Mouse (Mus musculus) cerebellum, adult 11-12 months (tissue): ENCODE data around the gene Btbd1.
A peak's percentile ranks its signal among the peaks of the same experiment; 100 is the strongest.

ENCODE experiments used
- DNase-seq: peaks from one replicate; pipeline ENCODE4 v3.0.0; 2022

Gene Btbd1

DNA sequence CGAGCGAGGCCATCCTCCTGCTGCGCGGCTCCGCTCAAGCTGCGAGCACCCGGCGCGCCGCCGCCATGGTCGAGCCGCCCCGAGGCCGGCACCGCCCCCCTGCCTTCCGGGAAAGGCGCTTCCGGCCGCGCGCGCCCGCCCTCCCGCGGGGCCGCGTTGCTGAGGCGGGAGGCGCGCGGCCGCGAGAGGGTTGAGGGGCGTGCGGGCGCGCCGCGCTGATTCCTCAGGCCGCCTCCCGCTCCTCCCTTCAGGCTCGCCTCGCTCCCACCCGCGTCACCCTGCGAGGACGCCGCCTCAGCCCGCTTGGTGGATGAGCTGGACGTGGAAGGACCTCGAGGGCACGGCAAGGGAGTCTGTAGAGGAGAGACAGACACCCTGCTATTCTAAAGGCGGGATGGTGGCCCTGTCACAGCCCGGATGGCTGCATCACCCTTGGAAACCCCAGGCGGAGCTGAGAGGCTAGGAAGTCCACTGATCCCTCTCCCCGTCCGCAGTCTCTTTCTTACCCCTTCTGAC, at the start of gene Btbd1:
Btbd1 (minus strand) TSS at position 53 of the 516 bp plus-strand sequence.
- peak; percentile 67 for DNase-seq

DNA sequence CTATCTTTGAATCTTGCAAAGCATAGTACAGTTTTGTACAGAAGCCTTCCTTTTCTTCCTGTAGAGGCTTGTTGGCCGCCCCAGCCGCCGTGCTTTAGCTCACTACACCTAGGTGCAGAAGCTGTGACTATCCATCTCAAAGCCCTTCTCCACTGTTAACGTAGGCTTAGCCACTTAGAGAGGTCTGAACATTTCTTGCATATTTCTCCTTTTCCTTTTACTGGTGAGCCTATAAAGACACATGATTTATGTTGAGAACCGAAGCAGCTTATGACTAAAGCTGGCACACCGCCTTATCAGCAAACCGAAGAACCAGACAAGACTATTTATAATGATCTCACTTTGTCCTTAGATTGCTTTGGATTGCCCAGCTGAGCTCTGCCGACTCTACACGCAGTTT, 46.1 kb upstream of the Btbd1 start:
- DNase-seq, result no peak

DNA sequence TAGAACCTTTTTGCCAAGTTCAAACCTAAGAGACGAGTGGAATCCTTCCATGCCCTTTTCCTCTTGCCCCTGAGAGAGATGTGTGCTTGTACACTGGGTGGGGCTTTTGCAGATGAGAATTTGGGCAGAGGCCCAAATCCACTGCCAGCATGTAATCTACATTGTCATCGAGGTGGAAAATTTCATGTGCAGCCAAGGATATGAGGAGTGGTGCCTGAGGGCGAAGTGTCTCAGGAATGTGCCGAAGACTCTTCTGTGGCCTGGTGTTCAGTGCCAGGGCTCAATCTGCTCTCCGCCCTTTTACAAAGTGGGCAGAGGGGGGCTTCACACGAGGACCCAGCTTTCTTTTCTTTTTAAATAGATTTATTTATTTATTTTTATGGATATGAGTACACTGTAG, 45.4 kb upstream of the Btbd1 start:
- no peak for DNase-seq

DNA sequence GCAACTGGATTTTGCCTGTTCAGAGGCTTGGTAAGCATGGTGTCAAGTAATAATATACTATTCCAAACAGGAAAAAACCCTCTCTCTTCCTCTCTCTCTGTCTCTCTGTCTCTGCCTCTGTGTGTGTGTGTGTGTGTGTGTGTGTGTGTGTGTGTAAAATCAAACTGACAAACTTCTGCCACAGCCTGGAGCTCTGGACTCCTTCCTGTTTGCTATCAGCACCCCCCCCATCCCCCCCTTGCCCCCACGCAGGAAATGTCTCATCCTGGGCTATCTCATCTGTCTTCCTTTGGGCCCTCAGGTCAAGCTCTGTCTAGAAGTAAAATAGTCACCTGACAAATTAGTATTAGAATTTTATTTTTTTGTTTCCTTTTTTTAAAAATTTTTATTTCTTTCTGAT, 44.6 kb upstream of the Btbd1 start:
- no peak for DNase-seq

DNA sequence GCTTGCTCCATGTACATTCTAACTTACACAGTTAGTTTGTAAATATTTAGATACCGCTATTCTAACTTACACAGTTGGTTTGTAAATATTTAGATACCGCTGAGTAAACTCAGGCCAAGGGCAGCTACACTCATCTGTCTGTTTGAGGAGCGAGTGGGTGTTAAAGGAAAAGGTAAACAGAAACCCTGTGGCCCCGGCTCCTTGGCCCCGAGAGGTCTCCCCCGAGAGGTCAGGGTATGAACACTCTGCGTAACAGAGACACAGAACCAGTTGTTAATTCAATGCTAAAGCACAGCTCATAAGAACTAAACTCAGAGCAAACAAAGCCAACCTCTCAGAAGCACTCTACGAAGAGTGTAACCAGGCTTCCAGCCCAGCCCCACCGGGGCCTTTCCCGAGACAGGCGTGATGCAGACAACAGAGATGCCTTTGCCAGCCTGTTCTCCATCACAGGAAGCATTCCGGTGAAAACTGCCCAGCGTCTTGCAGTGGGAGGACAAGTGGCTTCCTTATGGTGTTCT, 43.3 kb upstream of the Btbd1 start:
- no peak for DNase-seq

DNA sequence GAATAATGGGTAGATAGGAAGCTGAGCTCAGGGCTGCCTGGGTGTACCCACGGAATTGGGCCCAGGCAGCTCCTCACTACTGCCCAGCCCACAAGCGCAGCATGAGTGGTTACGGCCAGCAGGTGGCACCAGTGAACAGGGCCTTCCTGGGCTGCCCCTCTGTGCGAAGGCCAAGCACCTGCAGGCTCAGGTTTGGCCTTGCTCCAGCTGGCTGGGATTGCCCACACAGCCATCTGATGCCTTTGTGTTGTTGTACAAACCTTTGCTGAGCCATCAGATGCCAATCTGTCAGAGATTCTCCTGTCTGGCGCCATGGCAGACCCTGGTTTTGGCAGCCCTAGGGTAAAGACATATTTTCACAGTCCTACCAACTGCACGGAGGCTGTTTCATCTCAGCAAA, 38.9 kb upstream of the Btbd1 start:
- DNase-seq, result peak; percentile 98

DNA sequence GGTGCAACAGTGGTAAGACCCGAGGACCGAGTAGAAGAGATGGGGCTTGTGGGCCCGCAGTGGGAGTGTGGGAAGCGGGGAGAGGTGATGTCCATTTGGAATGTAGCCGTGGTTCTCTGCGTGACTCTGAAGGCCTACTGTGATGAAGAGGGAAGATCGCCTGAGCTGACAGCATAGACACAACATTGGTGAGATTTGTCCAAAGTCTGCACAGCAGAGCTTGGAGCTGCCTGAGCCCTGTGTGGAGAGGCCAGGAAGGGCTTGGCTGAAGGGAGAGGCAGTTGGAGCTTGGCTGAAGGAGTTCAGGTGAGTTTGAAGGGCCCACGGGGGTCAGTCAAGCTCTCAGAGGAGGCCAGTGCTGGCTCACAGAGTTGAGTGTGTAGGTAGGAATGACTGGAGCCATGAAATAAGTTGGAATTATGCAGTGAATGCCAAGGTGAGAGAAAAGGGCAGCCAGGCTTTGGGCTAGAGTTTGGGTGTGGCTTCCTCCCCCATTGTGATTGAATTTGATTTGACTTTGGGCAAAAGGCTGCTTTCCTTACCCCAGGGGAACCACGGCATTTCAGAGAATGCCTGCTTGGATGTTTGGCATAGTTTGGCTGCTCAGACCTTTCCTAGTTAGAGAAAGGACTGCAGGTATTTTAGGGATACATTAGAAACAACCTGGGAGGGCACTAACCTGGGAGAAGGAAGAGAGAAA, 38.1 kb upstream of the Btbd1 start:
- DNase-seq, result no peak

DNA sequence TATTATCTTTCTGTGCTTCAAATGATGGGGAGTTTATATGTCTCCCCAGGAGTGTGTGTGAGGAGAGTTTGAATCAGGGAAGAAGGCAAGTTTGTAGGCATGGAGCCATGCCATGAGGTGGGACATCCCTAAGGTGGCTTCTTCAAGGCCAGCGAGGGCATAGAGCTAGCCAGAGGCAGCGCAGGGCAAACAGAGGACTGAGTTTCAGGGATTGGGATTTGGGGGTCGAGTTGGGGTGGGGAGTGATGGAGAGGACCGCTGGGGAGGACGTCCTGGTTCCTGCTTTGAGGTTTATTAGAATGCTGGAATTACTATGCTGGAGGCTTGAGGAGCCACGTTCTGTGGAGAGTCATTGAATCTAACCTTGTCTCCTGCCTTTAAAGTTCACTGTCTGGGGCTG, 36.7 kb upstream of the Btbd1 start:
- no peak for DNase-seq

DNA sequence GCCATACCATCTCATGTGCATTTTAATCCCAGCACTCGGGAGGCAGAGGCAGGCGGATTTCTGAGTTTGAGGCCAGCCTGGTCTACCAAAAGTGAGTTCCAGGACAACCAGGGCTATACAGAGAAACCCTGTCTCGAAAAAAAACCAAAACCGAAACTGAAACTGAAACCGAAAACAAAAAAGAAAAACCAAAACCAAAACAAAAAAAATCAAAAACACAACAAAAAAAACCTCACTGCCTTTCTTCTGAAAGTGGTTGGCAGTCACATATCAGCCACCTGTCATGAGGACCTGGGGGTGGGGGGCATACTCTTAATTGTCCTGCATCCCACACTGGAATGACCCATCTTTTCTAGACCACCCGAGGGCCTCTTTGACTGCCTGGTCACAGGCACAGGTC, 35.3 kb upstream of the Btbd1 start:
- no peak for DNase-seq

DNA sequence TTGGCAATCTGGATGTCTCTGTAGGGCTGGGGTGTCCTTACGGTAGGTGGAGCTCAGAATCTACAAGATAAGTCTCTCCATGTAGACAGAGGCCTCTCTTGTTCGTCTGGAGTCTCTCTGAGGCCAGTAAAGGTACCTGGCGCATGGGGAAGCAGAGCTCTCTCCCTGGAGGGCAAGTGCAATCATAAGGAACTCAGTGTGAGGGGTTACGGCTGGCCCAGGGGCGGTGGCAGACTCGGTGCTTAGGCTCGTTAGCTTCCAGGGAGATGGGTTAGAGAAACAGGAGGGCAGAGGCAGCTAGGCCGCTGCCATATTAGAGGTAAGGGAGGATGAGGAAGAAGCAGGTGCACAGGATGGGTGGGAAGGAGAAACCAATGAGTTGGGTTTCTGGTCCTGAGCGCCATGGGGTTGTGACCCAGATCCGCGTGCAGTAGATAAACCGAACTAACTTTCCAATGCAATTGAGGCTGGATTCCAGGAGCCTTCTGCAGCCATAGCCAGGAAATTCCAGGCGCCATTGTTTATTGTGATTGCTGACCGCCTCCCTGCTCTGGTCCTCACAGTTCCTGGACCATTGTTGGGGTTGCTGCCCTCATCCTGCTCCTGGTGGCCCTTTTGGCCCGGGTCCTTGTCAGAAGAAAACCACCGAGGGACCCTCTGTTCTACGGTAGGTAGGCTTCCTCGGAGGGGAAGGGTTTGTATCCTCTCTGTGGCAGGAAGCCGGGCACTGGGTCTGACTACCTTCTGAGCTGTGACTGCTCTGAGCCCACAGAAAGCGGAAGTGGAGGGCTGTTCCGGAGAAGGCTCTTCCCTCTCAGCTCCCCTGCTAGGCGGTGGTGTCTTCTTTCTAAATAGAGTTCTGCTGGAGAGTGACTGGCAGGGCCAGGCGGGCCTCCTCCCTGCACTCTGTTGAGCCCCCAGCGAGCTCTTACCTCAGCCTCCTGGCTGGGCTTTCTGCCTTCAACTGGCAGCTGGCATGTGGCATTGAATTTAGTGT, 33.7 kb upstream of the Btbd1 start:
- DNase-seq, result no peak

DNA sequence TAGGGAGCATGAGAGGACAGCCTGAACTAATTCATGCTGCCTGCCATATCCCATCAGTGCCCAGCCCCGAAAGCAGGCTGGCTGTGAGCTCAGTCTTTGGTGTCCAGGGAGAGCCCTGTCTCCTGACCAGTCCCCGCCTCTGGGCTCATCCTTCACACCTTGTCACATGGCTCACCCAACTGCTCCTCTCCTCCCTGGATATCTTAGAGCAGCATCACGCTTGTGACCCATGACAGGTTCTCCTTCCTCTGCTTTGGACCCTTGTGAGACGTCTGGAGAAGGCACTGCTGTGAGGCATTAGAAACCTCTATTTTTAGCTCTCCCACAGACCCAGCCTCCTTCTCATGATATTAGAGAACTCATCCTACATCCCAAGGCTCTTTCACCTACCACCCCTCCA, 32.7 kb upstream of the Btbd1 start:
- no peak for DNase-seq

DNA sequence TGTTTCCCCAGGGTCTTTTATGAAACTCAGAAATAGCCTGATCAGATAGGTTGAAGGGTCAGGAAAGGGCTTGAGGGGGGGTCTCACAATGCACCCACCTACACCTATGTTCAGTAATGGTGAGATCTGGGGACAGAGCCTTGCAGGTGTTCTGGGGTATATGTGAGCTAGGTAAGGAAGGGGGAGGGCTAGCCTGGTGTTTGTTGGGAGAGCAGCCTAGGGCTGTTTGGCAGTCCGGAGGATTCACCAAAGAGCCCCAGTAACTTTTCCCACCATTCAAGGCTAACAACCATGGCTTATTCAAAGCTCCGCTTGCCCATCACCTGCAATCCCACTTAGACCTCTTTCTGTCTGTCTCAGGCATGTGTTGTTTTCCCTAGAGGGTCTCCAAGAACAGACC, 32.2 kb upstream of the Btbd1 start:
- DNase-seq, result no peak

DNA sequence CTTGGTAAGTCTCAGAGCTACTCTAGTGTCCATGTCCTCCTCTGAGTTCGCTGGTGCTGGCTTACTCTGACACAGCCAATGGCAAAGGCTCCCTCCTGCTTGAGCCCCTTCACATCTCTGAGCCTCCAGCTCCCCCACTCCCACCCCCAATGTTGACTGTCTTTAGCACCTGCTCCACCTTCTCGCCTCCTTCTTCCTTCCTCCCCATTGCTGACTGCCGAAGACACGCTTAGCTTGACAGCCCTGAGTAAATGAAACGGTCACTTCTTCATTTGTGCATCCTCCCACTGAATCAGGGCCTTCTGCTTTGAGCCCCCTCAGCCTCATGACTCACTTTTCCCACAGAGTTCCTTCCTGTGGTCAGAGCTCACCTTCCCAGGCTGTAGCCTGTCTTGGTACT, 31.8 kb upstream of the Btbd1 start:
- DNase-seq, result no peak

DNA sequence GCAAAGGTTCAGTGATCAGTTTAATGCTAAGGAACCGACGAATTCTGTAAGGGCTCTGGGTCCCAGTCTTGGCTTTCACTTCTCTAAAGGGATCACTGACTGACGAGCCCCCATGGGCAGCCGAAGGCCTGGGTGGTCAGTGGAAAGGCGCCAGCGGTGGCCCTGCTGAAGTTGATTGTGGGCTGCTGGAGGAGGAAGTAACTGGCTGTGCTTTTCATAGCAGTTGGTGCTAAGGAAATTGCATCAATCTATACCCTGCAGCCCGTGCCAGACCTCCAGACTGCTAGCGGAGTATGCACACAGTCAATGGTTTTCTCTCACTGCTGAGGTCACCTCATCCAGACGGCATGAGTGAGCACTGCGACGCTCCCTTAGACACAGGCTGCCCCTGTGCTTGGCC, 30.8 kb upstream of the Btbd1 start:
- no peak for DNase-seq

DNA sequence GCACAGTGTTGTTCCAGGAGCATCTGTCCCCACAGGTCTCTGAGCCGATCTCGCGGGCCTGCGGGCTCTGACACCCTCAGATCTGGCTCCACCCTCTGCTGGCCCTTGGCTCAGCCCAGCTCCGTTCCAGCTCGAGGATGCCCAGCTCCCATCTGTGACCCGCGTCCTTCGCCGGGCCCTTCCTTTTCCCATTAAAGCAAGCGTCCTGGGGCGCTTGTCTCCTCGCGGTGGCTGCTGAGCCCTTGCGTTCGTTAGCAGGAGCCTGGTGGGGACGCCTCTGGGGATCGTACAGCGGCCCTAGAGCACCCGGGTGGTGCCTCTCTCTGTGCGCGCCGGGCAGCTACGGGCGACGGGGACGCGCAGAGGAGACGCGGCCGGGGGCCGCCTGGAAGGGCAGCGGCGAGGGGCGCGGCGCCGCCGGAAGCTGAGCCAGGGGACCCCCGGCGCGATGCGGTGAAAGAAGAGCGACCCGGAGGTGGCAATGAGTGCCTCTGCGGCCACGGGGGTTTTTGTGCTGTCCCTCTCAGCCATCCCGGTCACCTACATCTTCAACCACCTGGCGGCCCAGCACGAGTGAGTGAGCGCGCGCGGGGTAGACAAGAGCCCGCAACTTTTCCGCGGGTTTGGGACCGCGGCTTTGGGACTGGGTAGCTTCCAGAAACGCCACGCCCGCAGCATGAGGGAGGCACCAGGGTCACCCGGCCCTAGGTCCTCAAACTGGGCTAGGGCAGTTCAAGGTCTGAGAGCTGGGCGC, 29.9 kb upstream of the Btbd1 start, which contains the start of gene Tm6sf1:
Tm6sf1 (plus strand) TSS at position 34 of the 754 bp plus-strand sequence.
- DNase-seq, result no peak

DNA sequence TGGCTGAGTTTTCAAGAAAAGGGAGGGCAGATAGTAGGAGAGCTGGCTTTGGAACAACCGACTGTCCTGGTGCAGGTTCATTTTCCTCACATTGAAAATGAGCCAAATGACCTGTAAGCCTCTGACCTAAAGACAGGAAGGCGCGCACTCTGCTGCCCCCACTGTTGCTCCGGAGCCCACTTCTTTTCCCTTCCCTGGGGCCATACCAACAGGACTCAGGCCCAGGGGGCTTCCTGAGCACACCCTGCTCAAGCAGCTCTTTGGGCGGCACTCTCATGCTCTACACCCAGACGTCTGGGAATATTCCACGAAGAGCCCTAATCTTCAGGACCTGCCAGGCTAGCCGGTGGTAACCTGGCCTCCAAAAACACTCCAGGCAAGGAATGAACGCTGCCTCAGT, 29.0 kb upstream of the Btbd1 start:
- no peak for DNase-seq

DNA sequence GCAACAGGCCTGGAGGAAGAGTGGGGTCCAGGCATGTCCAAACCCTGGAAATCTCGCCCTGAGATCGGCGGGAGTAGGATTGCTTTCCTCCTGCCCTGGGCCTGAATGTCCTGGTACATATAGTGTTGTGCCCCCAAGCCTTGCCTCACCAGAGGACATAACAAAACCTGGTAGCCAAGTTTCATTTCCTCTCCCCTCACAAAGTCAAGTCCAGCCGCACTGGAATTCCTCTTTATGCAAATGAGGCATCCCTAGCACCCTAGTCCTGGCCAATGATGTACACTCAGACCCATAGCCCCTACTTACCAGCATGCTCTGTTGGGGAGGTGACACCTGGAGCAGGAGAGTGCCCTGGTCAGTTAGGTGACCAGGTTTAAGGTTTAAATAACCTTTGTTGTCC, 27.0 kb upstream of the Btbd1 start:
- no peak for DNase-seq

DNA sequence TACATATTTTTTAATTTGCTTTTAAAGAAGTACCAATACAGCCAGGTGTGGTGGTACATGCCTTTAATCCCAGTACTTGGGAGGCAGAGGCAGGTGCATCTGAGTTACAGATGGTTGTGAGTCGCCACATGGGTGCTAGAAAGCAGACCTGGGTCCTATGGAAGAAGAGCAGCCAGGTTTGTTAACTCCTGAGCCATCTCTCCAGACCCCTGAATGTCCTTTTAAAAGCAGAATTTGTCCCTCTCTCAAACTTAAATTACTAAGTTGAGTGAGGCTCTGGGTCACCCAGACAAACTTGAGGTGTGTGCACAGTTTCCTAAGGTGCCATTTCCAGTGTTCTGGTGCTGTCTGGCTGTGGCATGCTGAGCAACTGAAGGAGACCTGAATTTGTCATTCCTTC, 26.5 kb upstream of the Btbd1 start, which contains the start of gene Gm10160:
Gm10160 (minus strand) TSS at position 101 of the 400 bp plus-strand sequence.
- DNase-seq, result no peak

DNA sequence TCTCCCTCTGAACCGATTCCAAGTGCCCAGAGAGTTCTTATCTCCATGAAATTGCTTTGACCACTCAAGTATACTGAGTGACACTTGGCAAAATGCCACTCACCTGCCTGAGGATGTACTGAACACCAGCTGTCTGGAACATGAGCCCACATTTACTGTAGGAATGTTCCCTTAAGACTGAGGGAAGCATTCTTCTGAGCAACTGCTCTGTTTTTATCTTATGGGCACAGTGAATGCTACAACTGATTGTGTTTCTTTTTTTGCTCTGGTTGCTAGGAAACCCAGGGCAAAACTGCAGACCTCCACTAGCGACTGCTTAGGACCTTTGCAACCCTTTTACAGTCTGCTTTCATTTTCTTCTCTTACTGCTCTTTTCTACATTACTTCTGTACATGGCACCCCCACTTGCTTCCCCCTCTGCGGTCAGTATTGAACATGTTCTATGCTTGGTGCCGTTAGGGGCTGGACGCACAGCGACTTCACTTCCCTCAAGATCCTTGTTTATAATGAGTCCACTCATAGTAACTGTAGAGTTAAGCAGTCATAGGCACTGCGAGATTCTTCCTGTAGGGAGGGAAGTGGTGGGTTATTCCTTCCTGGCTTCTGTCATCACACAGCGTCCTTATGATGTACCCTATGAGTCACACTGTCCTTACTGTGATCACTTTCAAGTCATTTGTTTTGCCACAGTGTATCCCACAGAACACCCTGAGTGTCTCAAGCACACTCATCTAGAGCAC, 25.5 kb upstream of the Btbd1 start:
- no peak for DNase-seq

DNA sequence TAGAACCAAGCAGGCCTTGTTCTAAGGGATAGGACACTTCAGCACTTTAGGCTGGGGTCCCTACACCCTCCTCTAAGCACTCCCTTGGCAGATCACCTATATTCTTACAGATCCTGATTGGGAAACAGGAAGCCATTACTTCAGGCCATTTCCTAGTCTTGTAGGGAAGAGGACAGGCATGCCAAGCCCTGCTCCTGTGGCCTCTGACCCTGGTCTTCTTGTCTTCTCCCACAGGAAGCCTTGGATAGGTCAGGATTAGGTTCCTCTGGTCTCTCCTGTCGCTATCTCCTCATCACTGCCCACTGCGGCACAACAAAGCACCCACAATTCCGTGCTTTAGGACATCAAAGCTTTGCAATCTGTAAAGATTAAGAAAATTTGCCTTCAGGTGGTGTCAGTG, 22.5 kb upstream of the Btbd1 start:
- DNase-seq, result no peak

DNA sequence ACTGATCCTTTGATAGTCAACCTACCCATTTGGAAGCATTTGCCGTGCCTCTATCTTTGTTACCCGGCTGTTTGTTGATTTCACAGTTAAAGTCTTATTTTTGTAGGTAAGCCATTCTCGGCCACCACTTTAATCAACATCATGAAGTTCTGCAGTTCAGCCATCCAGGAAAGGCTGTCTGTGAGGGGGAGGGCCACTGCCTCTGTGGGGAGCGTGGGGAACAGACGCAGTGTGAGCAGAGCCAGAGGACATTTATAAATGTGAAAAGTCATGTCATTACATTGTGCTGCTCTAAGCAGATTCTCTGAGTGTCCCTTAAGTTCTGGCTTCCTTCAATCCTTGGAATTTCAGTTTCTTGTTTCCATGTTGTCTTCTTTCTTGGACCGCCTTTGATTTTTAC, 20.9 kb upstream of the Btbd1 start:
- no peak for DNase-seq

DNA sequence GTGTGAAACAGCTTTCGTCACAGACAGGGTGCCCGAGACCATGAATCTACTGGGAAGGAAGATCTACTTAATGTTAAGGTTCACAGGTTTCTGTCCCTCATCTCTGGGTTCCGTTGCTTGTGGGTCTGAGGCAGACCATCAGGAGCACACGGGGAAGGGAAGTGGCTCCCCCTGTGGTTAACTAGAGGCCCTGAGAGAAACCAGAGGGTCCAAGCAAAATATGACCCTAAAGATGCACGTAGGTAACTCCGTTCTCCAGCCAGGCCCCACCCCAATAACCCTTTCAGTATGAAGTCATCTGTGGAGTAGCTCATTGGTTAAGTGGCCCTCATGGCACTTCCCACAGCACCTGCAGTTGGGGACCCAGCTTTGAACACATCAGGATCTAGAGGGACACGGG, 20.4 kb upstream of the Btbd1 start:
- no peak for DNase-seq
